Mouse (Mus musculus): ENCODE measurements at regions not wholly inside any gene's neighbourhood (a gene's known extent, or its start where the extent isn't known, plus 50 kb on each side); places are given as distances from the start of the nearest gene placed in this dataset.

- ATAC-seq (ENCODE audit: insufficient read depth, low read depth): no peak
- H3K4me1 ChIP-seq (ENCODE audit: control insufficient read depth, insufficient read depth): no peaks in the 10 kb centered on the region
- 58% methylated on average over 5 of the region's 5 CpGs for WGBS
- TF ChIP-seq EP300 (IDR thresholded peaks at IDR 0.05; ENCODE audit: low read depth): no peak
- TF ChIP-seq CTCF (IDR thresholded peaks at IDR 0.05; ENCODE audit: low read depth): no peak
- H3K9me3 ChIP-seq (replicated peaks; ENCODE audit: control insufficient read depth, low read length): no peaks in the 10 kb centered on the region
- no peak overlapping the region for H3K4me3 ChIP-seq (ENCODE audit: low read depth, low read length)
- no peak for DNase-seq (ENCODE audit: low spot score)
- H3K9ac ChIP-seq (replicated peaks; ENCODE audit: low read depth, low read length): no peak overlapping the region
- no peak overlapping the region for H3K27ac ChIP-seq (ENCODE audit: low read depth)
- H3K27me3 ChIP-seq (ENCODE audit: control insufficient read depth, insufficient read depth, low read length): no peaks in the 10 kb centered on the region
- no peaks in the 10 kb centered on the region for H3K36me3 ChIP-seq (replicated peaks; ENCODE audit: control insufficient read depth, insufficient read depth, low read length)
- no peak overlapping the region for H3K4me2 ChIP-seq (ENCODE audit: low read depth, low read length)
Observed at GRCm38 (mm10) chr14:24731872-24732525, 245.1 kb downstream of the Rps24 start.

GRCm38 (mm10) chr14:24733326-24733725 is 246.4 kb downstream of the Rps24 start:
- Histone ChIP-seq H3K9ac (replicated peaks; ENCODE audit: low read depth, low read length) (no peak overlapping the region), H3K4me1 (ENCODE audit: control insufficient read depth, insufficient read depth) (no peaks in the 10 kb centered on the region), H3K4me2 (ENCODE audit: low read depth, low read length) (no peak overlapping the region), H3K27ac (ENCODE audit: low read depth) (no peak overlapping the region), H3K36me3 (replicated peaks; ENCODE audit: control insufficient read depth, insufficient read depth, low read length) (no peaks in the 10 kb centered on the region), H3K9me3 (replicated peaks; ENCODE audit: control insufficient read depth, low read length) (no peaks in the 10 kb centered on the region), H3K27me3 (ENCODE audit: control insufficient read depth, insufficient read depth, low read length) (no peaks in the 10 kb centered on the region), H3K4me3 (ENCODE audit: low read depth, low read length) (no peak overlapping the region)
- TF ChIP-seq EP300 (IDR thresholded peaks at IDR 0.05; ENCODE audit: low read depth): no peak
- no peak for TF ChIP-seq CTCF (IDR thresholded peaks at IDR 0.05; ENCODE audit: low read depth)
- WGBS: 78% methylated on average over 7 of the region's 7 CpGs
- DNase-seq (ENCODE audit: low spot score) (no peak), ATAC-seq (ENCODE audit: insufficient read depth, low read depth) (no peak)

- ATAC-seq (ENCODE audit: insufficient read depth, low read depth): no peak
- Histone ChIP-seq H3K9me3 (replicated peaks; ENCODE audit: control insufficient read depth, low read length) (no peaks in the 10 kb centered on the region), H3K4me3 (ENCODE audit: low read depth, low read length) (no peak overlapping the region), H3K4me1 (ENCODE audit: control insufficient read depth, insufficient read depth) (no peaks in the 10 kb centered on the region), H3K27ac (ENCODE audit: low read depth) (no peak overlapping the region), H3K36me3 (replicated peaks; ENCODE audit: control insufficient read depth, insufficient read depth, low read length) (no peaks in the 10 kb centered on the region), H3K4me2 (ENCODE audit: low read depth, low read length) (no peak overlapping the region), H3K27me3 (ENCODE audit: control insufficient read depth, insufficient read depth, low read length) (no peaks in the 10 kb centered on the region), H3K9ac (replicated peaks; ENCODE audit: low read depth, low read length) (no peak overlapping the region)
- no peak for DNase-seq (ENCODE audit: low spot score)
- no peak for TF ChIP-seq EP300 (IDR thresholded peaks at IDR 0.05; ENCODE audit: low read depth)
- TF ChIP-seq CTCF (IDR thresholded peaks at IDR 0.05; ENCODE audit: low read depth): peak; percentile 37
Observed at GRCm38 (mm10) chr14:24738869-24739268, 251.9 kb downstream of the Rps24 start.

DNA sequence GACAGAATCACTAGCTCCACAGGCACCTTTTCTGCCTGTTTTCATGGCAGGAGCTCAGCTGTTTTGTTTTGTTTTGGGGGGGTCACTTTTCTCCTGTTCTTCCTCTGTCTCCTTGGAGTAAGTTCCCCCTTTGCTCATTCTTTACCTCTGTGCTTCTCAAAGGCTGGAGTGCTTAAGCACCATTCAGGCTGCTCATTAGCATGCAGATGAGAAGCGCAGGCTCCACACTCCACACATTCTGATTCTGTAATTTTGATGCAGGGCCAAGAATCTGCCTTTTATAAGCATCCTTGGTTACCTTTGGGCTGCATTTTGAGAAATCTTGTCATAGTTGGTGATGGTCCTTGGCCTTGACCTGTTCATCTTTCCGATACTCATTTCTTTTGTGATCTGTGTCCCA is 257.5 kb downstream of the Rps24 start:
- Histone ChIP-seq H3K36me3 (replicated peaks; ENCODE audit: control insufficient read depth, insufficient read depth, low read length) (no peaks in the 10 kb centered on the region), H3K4me2 (ENCODE audit: low read depth, low read length) (no peak overlapping the region), H3K4me1 (ENCODE audit: control insufficient read depth, insufficient read depth) (peaks cover 41% of the 10 kb centered on the region), H3K27ac (ENCODE audit: low read depth) (no peak overlapping the region), H3K9ac (replicated peaks; ENCODE audit: low read depth, low read length) (no peak overlapping the region), H3K4me3 (ENCODE audit: low read depth, low read length) (no peak overlapping the region), H3K27me3 (ENCODE audit: control insufficient read depth, insufficient read depth, low read length) (no peaks in the 10 kb centered on the region), H3K9me3 (replicated peaks; ENCODE audit: control insufficient read depth, low read length) (no peaks in the 10 kb centered on the region)
- ATAC-seq (ENCODE audit: insufficient read depth, low read depth) (no peak), DNase-seq (ENCODE audit: low spot score) (no peak)
- 87% methylated on average over 2 of the region's 2 CpGs for WGBS
- TF ChIP-seq EP300 (IDR thresholded peaks at IDR 0.05; ENCODE audit: low read depth): no peak
- no peak for TF ChIP-seq CTCF (IDR thresholded peaks at IDR 0.05; ENCODE audit: low read depth)

- Histone ChIP-seq H3K27me3 (ENCODE audit: control insufficient read depth, insufficient read depth, low read length) (no peaks in the 10 kb centered on the region), H3K9me3 (replicated peaks; ENCODE audit: control insufficient read depth, low read length) (no peaks in the 10 kb centered on the region), H3K27ac (ENCODE audit: low read depth) (peak overlapping the region; percentile 26; the same call in 1 of the 2 replicates), H3K4me2 (ENCODE audit: low read depth, low read length) (peak overlapping the region; percentile 17; the same call in 1 of the 2 replicates), H3K36me3 (replicated peaks; ENCODE audit: control insufficient read depth, insufficient read depth, low read length) (no peaks in the 10 kb centered on the region), H3K9ac (replicated peaks; ENCODE audit: low read depth, low read length) (no peak overlapping the region), H3K4me3 (ENCODE audit: low read depth, low read length) (no peak overlapping the region), H3K4me1 (ENCODE audit: control insufficient read depth, insufficient read depth) (peaks cover 42% of the 10 kb centered on the region)
- peak; percentile 42 for DNase-seq (ENCODE audit: low spot score)
- 0% methylated on average over 3 of the region's 3 CpGs for WGBS
- TF ChIP-seq CTCF (IDR thresholded peaks at IDR 0.05; ENCODE audit: low read depth) (no peak), EP300 (IDR thresholded peaks at IDR 0.05; ENCODE audit: low read depth) (no peak)
- no peak for ATAC-seq (ENCODE audit: insufficient read depth, low read depth)
Observed at GRCm38 (mm10) chr14:24745730-24746129, 258.8 kb downstream of the Rps24 start.

- no peaks in the 10 kb centered on the region for H3K27me3 ChIP-seq (ENCODE audit: control insufficient read depth, insufficient read depth, low read length)
- no peak; the same call in 1 of the 2 replicates for ATAC-seq (ENCODE audit: insufficient read depth, low read depth)
- no peaks in the 10 kb centered on the region for H3K36me3 ChIP-seq (replicated peaks; ENCODE audit: control insufficient read depth, insufficient read depth, low read length)
- H3K4me3 ChIP-seq (ENCODE audit: low read depth, low read length): no peak overlapping the region
- DNase-seq (ENCODE audit: low spot score): no peak
- H3K27ac ChIP-seq (ENCODE audit: low read depth): peak overlapping the region; percentile 83
- WGBS: 44% methylated on average over 4 of the region's 4 CpGs
- no peak overlapping the region for H3K4me2 ChIP-seq (ENCODE audit: low read depth, low read length)
- H3K4me1 ChIP-seq (ENCODE audit: control insufficient read depth, insufficient read depth): peaks cover 42% of the 10 kb centered on the region
- no peaks in the 10 kb centered on the region for H3K9me3 ChIP-seq (replicated peaks; ENCODE audit: control insufficient read depth, low read length)
- no peak for TF ChIP-seq CTCF (IDR thresholded peaks at IDR 0.05; ENCODE audit: low read depth)
- TF ChIP-seq EP300 (IDR thresholded peaks at IDR 0.05; ENCODE audit: low read depth): no peak
- H3K9ac ChIP-seq (replicated peaks; ENCODE audit: low read depth, low read length): no peak overlapping the region
Observed at GRCm38 (mm10) chr14:24747471-24747795, 260.5 kb downstream of the Rps24 start.
